Mouse (Mus musculus): ENCODE measurements around the gene Il1rapl1. TPM values are rescaled to one million over a fixed set of nuclear protein-coding genes. Genes with fewer than 3 reads are reported as not detected.

The Il1rapl1 gene
- polyA plus RNA-seq, 1 experiment from 2014 or later = not detected

GRCm38 (mm10) chrX:87655644-87656043 lies 459.8 kb downstream of the Il1rapl1 start:
- DNase-seq (ENCODE audit: low spot score) = no peak

DNA sequence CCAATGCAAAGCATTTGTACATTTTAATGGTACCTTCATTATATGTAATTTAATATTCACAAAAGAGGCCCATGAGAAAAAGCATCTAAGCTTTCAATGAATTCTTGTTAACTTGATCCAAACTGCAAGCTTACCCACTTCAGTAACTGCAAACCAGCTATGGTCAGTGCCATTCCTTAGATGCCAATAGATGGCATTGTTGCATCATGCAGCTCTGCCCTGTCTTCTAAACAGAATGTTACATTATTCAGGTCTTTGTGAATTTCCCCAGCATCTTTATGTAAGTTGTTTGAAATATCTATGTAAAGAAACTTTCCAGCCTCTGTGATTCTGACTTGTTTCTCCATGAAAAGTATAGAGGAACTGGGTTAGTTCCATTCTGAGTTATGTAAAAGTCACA lies 514.5 kb downstream of the Il1rapl1 start:
- no peak for DNase-seq (ENCODE audit: low spot score)

GRCm38 (mm10) chrX:87507997-87508396 lies 607.4 kb downstream of the Il1rapl1 start:
- DNase-seq (ENCODE audit: low spot score) = no peak

GRCm38 (mm10) chrX:87502604-87503003 lies 612.8 kb downstream of the Il1rapl1 start:
- DNase-seq (ENCODE audit: low spot score) = no peak

DNA sequence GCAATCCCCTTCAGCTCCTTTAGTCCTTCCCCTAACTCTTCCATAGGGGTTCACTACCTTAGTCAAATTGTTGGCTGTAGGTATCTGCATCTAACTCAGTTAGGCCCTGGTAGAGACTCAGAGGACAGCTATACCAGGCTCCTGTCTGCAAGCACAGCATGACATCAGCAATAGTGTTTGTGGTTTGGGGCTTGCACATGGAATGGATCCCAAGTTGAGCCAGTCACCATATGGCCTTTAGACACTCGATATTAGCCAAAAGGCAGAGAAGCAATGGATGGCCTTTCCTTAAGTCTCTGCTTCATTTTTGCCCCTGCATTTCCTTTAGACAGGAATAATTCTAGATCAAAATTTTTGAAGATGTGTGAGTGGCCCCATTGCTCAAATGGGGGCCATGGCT lies 632.0 kb downstream of the Il1rapl1 start:
- no peak for DNase-seq (ENCODE audit: low spot score)

- DNase-seq (ENCODE audit: low spot score) = peak; percentile 86
Measured at GRCm38 (mm10) chrX:87238191-87238590, 877.3 kb downstream of the Il1rapl1 start.

DNA sequence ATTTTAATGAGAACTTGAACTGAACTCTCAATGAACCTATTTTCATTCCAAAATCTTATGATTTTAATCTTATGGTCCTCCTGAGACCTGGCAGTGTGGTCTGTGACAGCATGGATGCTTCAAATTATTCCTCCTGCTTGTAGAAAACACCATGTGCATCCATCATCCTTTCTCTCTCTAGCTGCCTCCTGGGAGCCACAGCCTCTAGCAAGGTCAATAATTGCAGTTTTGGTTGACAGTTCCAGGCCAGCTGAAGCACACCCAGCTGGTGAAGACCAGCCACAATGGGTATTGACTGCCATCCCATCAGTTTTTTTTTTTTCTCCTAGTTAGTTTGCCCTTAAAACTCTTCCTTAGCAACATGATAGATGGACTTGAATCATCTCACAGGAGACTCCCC lies 890.2 kb downstream of the Il1rapl1 start:
- DNase-seq (ENCODE audit: low spot score) = no peak

DNA sequence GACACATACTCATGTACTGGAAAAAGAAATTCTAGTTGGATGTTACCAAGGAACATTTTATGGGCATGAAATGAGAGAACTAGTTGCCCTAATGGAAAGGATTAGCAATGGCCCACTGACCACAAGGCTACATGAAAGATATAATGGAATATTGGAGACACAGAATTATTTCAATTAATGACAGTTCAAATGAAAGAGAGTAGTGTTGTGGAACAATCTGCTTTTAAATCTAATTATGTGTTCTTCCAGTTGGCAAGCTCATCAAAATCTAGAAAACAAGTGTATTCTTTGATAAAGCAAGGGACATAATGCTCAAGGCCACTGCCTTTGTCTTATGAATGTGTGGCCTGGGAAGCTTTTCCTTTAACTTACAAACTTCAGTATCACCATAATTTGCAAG lies 1113.1 kb downstream of the Il1rapl1 start:
- no peak for DNase-seq (ENCODE audit: low spot score)

DNA sequence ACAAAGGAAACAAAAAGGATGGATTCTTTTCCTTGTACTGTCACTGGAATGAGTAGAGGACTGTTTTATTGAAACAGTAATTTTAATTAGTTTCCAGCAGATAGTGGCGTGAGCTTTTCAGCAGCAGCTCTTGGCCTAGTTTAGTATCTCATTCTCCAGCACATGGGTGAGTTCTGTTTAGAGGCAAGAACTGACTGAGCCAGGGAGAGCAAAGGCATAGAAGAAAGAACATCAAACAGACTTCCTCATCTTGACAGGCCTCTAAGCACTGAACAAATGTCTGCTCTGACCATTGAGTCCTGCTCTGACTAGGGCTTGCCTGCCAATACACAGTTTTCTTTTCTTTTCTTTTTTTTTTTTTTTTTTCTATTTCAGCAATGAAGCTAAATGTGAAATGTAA lies 1160.3 kb downstream of the Il1rapl1 start:
- no peak for DNase-seq (ENCODE audit: low spot score)

GRCm38 (mm10) chrX:86954614-86955013 lies 1160.8 kb downstream of the Il1rapl1 start:
- no peak for DNase-seq (ENCODE audit: low spot score)

GRCm38 (mm10) chrX:86950940-86951339 lies 1164.5 kb downstream of the Il1rapl1 start:
- no peak for DNase-seq (ENCODE audit: low spot score)

GRCm38 (mm10) chrX:86949112-86949511 lies 1166.3 kb downstream of the Il1rapl1 start:
- DNase-seq (ENCODE audit: low spot score) = no peak

GRCm38 (mm10) chrX:86854835-86855234 lies 1260.6 kb downstream of the Il1rapl1 start:
- DNase-seq (ENCODE audit: low spot score) = no peak

- no peak for DNase-seq (ENCODE audit: low spot score)
Measured at GRCm38 (mm10) chrX:86808218-86808617, 1307.2 kb downstream of the Il1rapl1 start.

DNA sequence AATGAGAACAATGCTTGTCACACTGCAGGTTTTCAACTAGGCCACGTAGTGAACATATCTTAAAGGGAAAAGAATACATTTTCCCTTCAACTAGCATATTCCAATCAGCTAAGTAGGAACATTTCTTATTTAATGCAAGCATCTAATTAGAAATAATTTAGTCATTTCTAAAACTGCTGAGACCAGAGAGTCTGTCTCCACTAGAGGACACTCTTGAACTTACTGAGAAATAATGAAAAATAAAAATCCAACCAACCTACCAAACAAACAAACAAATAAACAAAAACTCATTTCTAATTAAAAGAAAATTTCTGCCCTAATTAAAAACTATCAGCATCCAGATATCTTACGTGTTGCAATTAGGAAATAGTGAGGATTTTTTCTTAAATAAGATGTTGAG lies 1312.7 kb downstream of the Il1rapl1 start:
- DNase-seq (ENCODE audit: low spot score) = no peak

DNA sequence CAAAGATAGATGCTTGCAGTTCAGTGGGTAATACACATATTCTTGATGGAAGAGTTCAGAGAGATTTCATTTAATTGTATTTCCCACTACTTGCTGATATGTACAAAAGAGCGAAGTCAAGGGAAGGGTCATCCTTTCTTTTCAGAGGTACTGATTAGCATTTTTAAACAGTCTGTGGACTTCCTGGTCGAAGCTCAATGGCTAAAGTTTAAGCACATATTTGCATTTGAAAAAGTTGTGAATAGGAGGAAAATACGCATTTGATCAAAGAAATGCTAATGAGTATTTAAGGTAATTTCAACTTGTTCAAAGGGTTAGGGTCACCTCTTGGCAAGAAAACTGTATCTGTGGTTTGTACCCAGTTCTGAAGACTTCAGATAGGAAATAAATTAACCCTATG lies 1386.6 kb downstream of the Il1rapl1 start:
- no peak for DNase-seq (ENCODE audit: low spot score)
